Comparison of ENCODE assay signal across 8 mouse cellular contexts in the genomic region with DNA sequence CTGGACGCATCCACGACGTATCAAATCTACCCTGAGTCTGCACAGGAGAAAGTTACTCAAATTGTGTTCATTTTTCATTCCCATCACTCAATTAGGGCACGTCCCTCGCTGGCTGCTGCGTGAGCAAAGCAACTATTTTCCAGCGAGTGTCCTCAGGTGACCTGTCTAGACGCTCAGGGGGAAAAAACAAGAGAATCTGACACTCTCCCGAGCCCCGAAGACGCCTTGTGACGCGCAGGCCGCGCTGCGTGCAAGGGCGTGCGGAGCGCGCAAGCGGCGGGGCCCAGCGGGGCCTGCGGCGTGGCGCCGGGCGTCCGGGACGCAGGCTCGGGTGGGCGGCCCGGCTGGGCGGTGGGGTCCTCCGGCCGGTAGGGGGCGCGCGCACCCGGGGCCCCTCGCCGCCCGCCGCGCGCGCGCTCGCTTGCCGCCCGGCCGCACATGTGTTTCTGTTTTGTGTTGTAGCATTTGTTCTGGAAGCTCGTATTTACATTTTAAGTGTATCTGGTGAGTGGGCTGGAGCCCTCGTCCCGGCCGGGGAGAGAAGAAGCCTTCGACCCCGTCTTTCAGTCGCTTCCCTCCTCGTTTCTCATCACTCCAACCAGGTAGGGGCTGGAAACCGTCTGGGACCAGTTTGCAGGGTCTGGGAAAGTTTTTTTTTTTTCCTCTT. TPM values are rescaled to one million over a fixed set of nuclear protein-coding genes. Genes with fewer than 3 reads are reported as not detected.
DNase-seq lines count a peak whose midpoint lies in the region; ATAC-seq lines count a peak whose summit lies in the region.

No protein-coding gene starts in this region.

- H3K9me3 ChIP-seq in forebrain, embryonic 10.5 days, result no peaks in the 10 kb centered on the region
- no peaks in the 10 kb centered on the region for H3K9me3 ChIP-seq in heart, embryonic 15.5 days (replicated peaks)
- H3K9me3 ChIP-seq in liver, embryonic 16.5 days (replicated peaks; ENCODE audit: control insufficient read depth, low read length), result no peaks in the 10 kb centered on the region
- H3K9me3 ChIP-seq in neural tube, embryonic 11.5 days (ENCODE audit: control insufficient read depth, low read length), result no peaks in the 10 kb centered on the region
- H3K9me3 ChIP-seq in stomach, embryonic 15.5 days, result no peaks in the 10 kb centered on the region

- WGBS in forebrain, embryonic 10.5 days, result under 1% methylated on average over 61 of the region's 61 CpGs
- under 1% methylated on average over 61 of the region's 61 CpGs for WGBS in heart, embryonic 15.5 days
- WGBS in liver, embryonic 16.5 days (ENCODE audit: insufficient replicate concordance), result under 1% methylated on average over 61 of the region's 61 CpGs
- under 1% methylated on average over 60 of the region's 61 CpGs for WGBS in neural tube, embryonic 11.5 days
- WGBS in stomach, embryonic 15.5 days, result under 1% methylated on average over 61 of the region's 61 CpGs

- H3K36me3 ChIP-seq in forebrain, embryonic 10.5 days (replicated peaks), result peaks cover 27% of the 10 kb centered on the region
- H3K36me3 ChIP-seq in heart, embryonic 15.5 days, result no peaks in the 10 kb centered on the region
- H3K36me3 ChIP-seq in liver, embryonic 16.5 days (ENCODE audit: control insufficient read depth, insufficient read depth), result peaks cover 9% of the 10 kb centered on the region
- no peaks in the 10 kb centered on the region for H3K36me3 ChIP-seq in neural tube, embryonic 11.5 days (ENCODE audit: control insufficient read depth, insufficient read depth, low read length)
- H3K36me3 ChIP-seq in stomach, embryonic 15.5 days, result 0 out of 2 replicates have a peak, but pooled peaks cover 3% of the 10 kb centered on the region

- H3K9ac ChIP-seq in heart, embryonic 15.5 days, result peak overlapping the region; percentile 92
- peak overlapping the region; percentile 94 for H3K9ac ChIP-seq in liver, embryonic 16.5 days (ENCODE audit: low read depth, low read length)
- peak overlapping the region; percentile 94 for H3K9ac ChIP-seq in neural tube, embryonic 11.5 days (ENCODE audit: low read length)
- H3K9ac ChIP-seq in stomach, embryonic 15.5 days, result peak overlapping the region; percentile 87

- H3K27me3 ChIP-seq in forebrain, embryonic 10.5 days (ENCODE audit: poor library complexity, severe bottlenecking), result peaks cover 33% of the 10 kb centered on the region
- H3K27me3 ChIP-seq in heart, embryonic 15.5 days, result peaks cover 10% of the 10 kb centered on the region; the same call in 1 of the 2 replicates
- H3K27me3 ChIP-seq in liver, embryonic 16.5 days (ENCODE audit: control insufficient read depth, insufficient read depth, low read depth, low read length), result no peaks in the 10 kb centered on the region
- H3K27me3 ChIP-seq in neural tube, embryonic 11.5 days (ENCODE audit: control insufficient read depth, insufficient read depth, low read length), result peaks cover 19% of the 10 kb centered on the region
- no peaks in the 10 kb centered on the region for H3K27me3 ChIP-seq in stomach, embryonic 15.5 days (replicated peaks)

- peak; percentile 81 for DNase-seq in forebrain, embryonic 10.5 days (ENCODE audit: extremely low spot score, low spot score)
- DNase-seq in kidney, postnatal 25 days, result peak; percentile 73 to 87
- DNase-seq in neural tube, embryonic 11.5 days (ENCODE audit: low spot score), result peak; percentile 88

- H3K4me1 ChIP-seq in brown adipose tissue, adult 24 weeks (ENCODE audit: control insufficient read depth, insufficient read depth, insufficient read length, low read length), result peaks cover 2% of the 10 kb centered on the region
- peaks cover 56% of the 10 kb centered on the region for H3K4me1 ChIP-seq in forebrain, embryonic 10.5 days
- H3K4me1 ChIP-seq in heart, embryonic 15.5 days (replicated peaks), result peaks cover 46% of the 10 kb centered on the region
- H3K4me1 ChIP-seq in liver, embryonic 16.5 days (ENCODE audit: control insufficient read depth, low read depth, low read length), result peaks cover 50% of the 10 kb centered on the region
- H3K4me1 ChIP-seq in neural tube, embryonic 11.5 days (ENCODE audit: control insufficient read depth, insufficient read depth, low read length), result peaks cover 23% of the 10 kb centered on the region
- peaks cover 36% of the 10 kb centered on the region for H3K4me1 ChIP-seq in stomach, embryonic 15.5 days

- H3K27ac ChIP-seq in brown adipose tissue, adult 24 weeks (replicated peaks; ENCODE audit: low read depth, low read length), result peak overlapping the region; percentile 88
- peak overlapping the region; percentile 100 for H3K27ac ChIP-seq in forebrain, embryonic 10.5 days
- H3K27ac ChIP-seq in heart, embryonic 15.5 days, result peak overlapping the region; percentile 88
- H3K27ac ChIP-seq in liver, embryonic 16.5 days (ENCODE audit: low read length), result peak overlapping the region; percentile 95
- peak overlapping the region; percentile 100 for H3K27ac ChIP-seq in neural tube, embryonic 11.5 days (ENCODE audit: low read depth, low read length)
- H3K27ac ChIP-seq in stomach, embryonic 15.5 days, result peak overlapping the region; percentile 98

- H3K4me2 ChIP-seq in heart, embryonic 15.5 days, result peak overlapping the region; percentile 92
- peak overlapping the region; percentile 80 for H3K4me2 ChIP-seq in liver, embryonic 16.5 days (ENCODE audit: low read depth, low read length)
- H3K4me2 ChIP-seq in neural tube, embryonic 11.5 days (ENCODE audit: low read depth), result peak overlapping the region; percentile 55
- peak overlapping the region; percentile 90 for H3K4me2 ChIP-seq in stomach, embryonic 15.5 days

- H3K4me3 ChIP-seq in brown adipose tissue, adult 24 weeks (ENCODE audit: insufficient read depth, low read depth, low read length), result peak overlapping the region; percentile 100
- H3K4me3 ChIP-seq in forebrain, embryonic 10.5 days, result peak overlapping the region; percentile 89
- H3K4me3 ChIP-seq in heart, embryonic 15.5 days, result peak overlapping the region; percentile 90
- peak overlapping the region; percentile 94 for H3K4me3 ChIP-seq in liver, embryonic 16.5 days (ENCODE audit: low read depth, low read length)
- peak overlapping the region; percentile 98 for H3K4me3 ChIP-seq in neural tube, embryonic 11.5 days (ENCODE audit: low read depth, low read length)
- peak overlapping the region; percentile 86 for H3K4me3 ChIP-seq in stomach, embryonic 15.5 days (replicated peaks)

- peak; percentile 51 for ATAC-seq in CD4-positive, CD25-positive, alpha-beta regulatory T cell, adult 4 months
- ATAC-seq in heart, embryonic 15.5 days (replicated peaks; ENCODE audit: insufficient number of reproducible peaks, insufficient read depth, low FRiP score, low read depth), result peak; percentile 63
- ATAC-seq in liver, embryonic 16.5 days (ENCODE audit: low read depth), result peak; percentile 74
- ATAC-seq in neural tube, embryonic 11.5 days (ENCODE audit: insufficient read depth, low FRiP score, low TSS enrichment), result peak; percentile 70
- peak; percentile 70 for ATAC-seq in stomach, embryonic 15.5 days (ENCODE audit: insufficient read depth, low FRiP score, low read depth)

RNA-seq across cellular contexts. Expression of a gene that starts 0.8 kb away (rescaled TPM):
- polyA plus RNA-seq in CD4-positive, CD25-positive, alpha-beta regulatory T cell, adult 4 months (2017; shearing (Covaris generic)), result 10 to 100 TPM; 18.7 to 20.4 TPM
- 8.8 and 9.9 TPM in 2 replicates for polyA plus RNA-seq in brown adipose tissue, adult 24 weeks (2012; ENCODE audit: insufficient read depth, insufficient read length, missing spikeins)
- 40.8 and 44.7 TPM in 2 replicates for polyA plus RNA-seq in forebrain, embryonic 10.5 days (2016; fragmentation: Nextera tagmentation; extraction: Ambion mirVana)
- 13.9 and 24.6 TPM in 2 replicates for polyA plus RNA-seq in heart, embryonic 15.5 days (2015; fragmentation: Nextera tagmentation; extraction: Ambion mirVana)
- 8.9 and 9.7 TPM in 2 replicates for polyA plus RNA-seq in liver, embryonic 16.5 days (2015; fragmentation: Nextera tagmentation; extraction: Ambion mirVana)
- 76.3 and 79.9 TPM in 2 replicates for polyA plus RNA-seq in neural tube, embryonic 11.5 days (2014; fragmentation: Nextera tagmentation; extraction: Ambion mirVana)
- 46.5 and 47.9 TPM in 2 replicates for polyA plus RNA-seq in stomach, embryonic 15.5 days (2015; fragmentation: Nextera tagmentation; extraction: Ambion mirVana)

RNA-seq across cellular contexts. Expression of a gene that starts 35.4 kb away (rescaled TPM):
- polyA plus RNA-seq in CD4-positive, CD25-positive, alpha-beta regulatory T cell, adult 4 months (2017; shearing (Covaris generic)), result under 1 TPM in 1 of 2 experiments, not detected in 1; 0.16 TPM
- 2.2 and 3.3 TPM in 2 replicates for polyA plus RNA-seq in brown adipose tissue, adult 24 weeks (2012; ENCODE audit: insufficient read depth, insufficient read length, missing spikeins)
- 22.1 and 23.0 TPM in 2 replicates for polyA plus RNA-seq in forebrain, embryonic 10.5 days (2016; fragmentation: Nextera tagmentation; extraction: Ambion mirVana)
- polyA plus RNA-seq in heart, embryonic 15.5 days (2015; fragmentation: Nextera tagmentation; extraction: Ambion mirVana), result 15.3 and 21.8 TPM in 2 replicates
- 5.7 and 6.6 TPM in 2 replicates for polyA plus RNA-seq in liver, embryonic 16.5 days (2015; fragmentation: Nextera tagmentation; extraction: Ambion mirVana)
- 20.1 and 25.3 TPM in 2 replicates for polyA plus RNA-seq in neural tube, embryonic 11.5 days (2014; fragmentation: Nextera tagmentation; extraction: Ambion mirVana)
- polyA plus RNA-seq in stomach, embryonic 15.5 days (2015; fragmentation: Nextera tagmentation; extraction: Ambion mirVana), result 15.2 and 15.9 TPM in 2 replicates

RNA-seq across cellular contexts. Expression of a gene that starts 41.3 kb away (rescaled TPM):
- polyA plus RNA-seq in CD4-positive, CD25-positive, alpha-beta regulatory T cell, adult 4 months (2017; shearing (Covaris generic)), result not detected
- not detected in 2 replicates for polyA plus RNA-seq in brown adipose tissue, adult 24 weeks (2012; ENCODE audit: insufficient read depth, insufficient read length, missing spikeins)
- not detected in 2 replicates for polyA plus RNA-seq in forebrain, embryonic 10.5 days (2016; fragmentation: Nextera tagmentation; extraction: Ambion mirVana)
- polyA plus RNA-seq in heart, embryonic 15.5 days (2015; fragmentation: Nextera tagmentation; extraction: Ambion mirVana), result 0.30 TPM in 1 of 2 replicates, not detected in the other
- polyA plus RNA-seq in liver, embryonic 16.5 days (2015; fragmentation: Nextera tagmentation; extraction: Ambion mirVana), result not detected in 2 replicates
- not detected in 2 replicates for polyA plus RNA-seq in neural tube, embryonic 11.5 days (2014; fragmentation: Nextera tagmentation; extraction: Ambion mirVana)
- polyA plus RNA-seq in stomach, embryonic 15.5 days (2015; fragmentation: Nextera tagmentation; extraction: Ambion mirVana), result 0.19 and 0.49 TPM in 2 replicates

Comparison
In these comparisons a context has a peak if more than half of its experiments do, and no peak if none do; other contexts are left out.
1. Peak in every context shown above with its lines: DNase-seq, ATAC-seq, H3K4me3 ChIP-seq and H3K27ac ChIP-seq.